Mouse (Mus musculus) lung, postnatal 10 days (tissue): ENCODE data around the gene Slc19a1.

Experiments used
- DNase-seq: peaks from one replicate; pipeline ENCODE4 v3.0.0; 2021

Slc19a1 gene

GRCm38 (mm10) chr10:77031768-77032375 is at the start of gene Slc19a1:
Gene Slc19a1, plus strand, starts transcription at chr10:77032241.
- no peak for DNase-seq

- no peak for DNase-seq
Measured at GRCm38 (mm10) chr10:76988586-76988985, 43.5 kb upstream of the Slc19a1 start.

GRCm38 (mm10) chr10:76992456-76992855 is 39.6 kb upstream of the Slc19a1 start:
- no peak for DNase-seq

GRCm38 (mm10) chr10:76997759-76998513 is 34.1 kb upstream of the Slc19a1 start:
- DNase-seq = peak; percentile 89

- no peak for DNase-seq
Measured at GRCm38 (mm10) chr10:77004936-77005335, 27.1 kb upstream of the Slc19a1 start.

- peak; percentile 9 for DNase-seq
Measured at GRCm38 (mm10) chr10:77007433-77008108, 24.5 kb upstream of the Slc19a1 start.

GRCm38 (mm10) chr10:77008109-77008561 is 23.9 kb upstream of the Slc19a1 start:
- no peak for DNase-seq

GRCm38 (mm10) chr10:77008698-77009097 is 23.3 kb upstream of the Slc19a1 start:
- no peak for DNase-seq

- no peak for DNase-seq
Measured at GRCm38 (mm10) chr10:77011681-77012080, 20.4 kb upstream of the Slc19a1 start.

- no peak for DNase-seq
Measured at GRCm38 (mm10) chr10:77016080-77016479, 16.0 kb upstream of the Slc19a1 start.

- no peak for DNase-seq
Measured at GRCm38 (mm10) chr10:77016499-77016898, 15.5 kb upstream of the Slc19a1 start.

- DNase-seq = no peak
Measured at GRCm38 (mm10) chr10:77017061-77017460, 15.0 kb upstream of the Slc19a1 start.

- no peak for DNase-seq
Measured at GRCm38 (mm10) chr10:77017662-77018061, 14.4 kb upstream of the Slc19a1 start.

- DNase-seq = peak; percentile 86
Measured at GRCm38 (mm10) chr10:77021399-77022052, 10.5 kb upstream of the Slc19a1 start.

GRCm38 (mm10) chr10:77022301-77023130 is 9.5 kb upstream of the Slc19a1 start:
- DNase-seq = no peak

GRCm38 (mm10) chr10:77024231-77024630 is 7.8 kb upstream of the Slc19a1 start:
- DNase-seq = no peak

GRCm38 (mm10) chr10:77026944-77027343 is 5.1 kb upstream of the Slc19a1 start:
- DNase-seq = no peak

GRCm38 (mm10) chr10:77028782-77029296 is 3.2 kb upstream of the Slc19a1 start:
- no peak for DNase-seq

GRCm38 (mm10) chr10:77029761-77030160 is 2.3 kb upstream of the Slc19a1 start:
- no peak for DNase-seq

- no peak for DNase-seq
Measured at GRCm38 (mm10) chr10:77030666-77031065, 1.4 kb upstream of the Slc19a1 start.

GRCm38 (mm10) chr10:77032591-77033322 is 716 bp downstream of the Slc19a1 start:
- peak; percentile 95 for DNase-seq
